Mouse (Mus musculus) layer of hippocampus, adult 2 months (tissue): ENCODE data around the gene Cass4. TPM values are rescaled to one million over a fixed set of nuclear protein-coding genes. Genes with fewer than 3 reads are reported as not detected.

Experiments
- DNase-seq, 2 experiments: peaks; one replicate each; pipeline ENCODE4 v3.0.0; 2022; ENCODE audit warnings: low spot score in 2 of 2
- H3K27ac ChIP-seq: fragments of 200-600 bp; 2 replicates; pipeline ENCODE4 v1.8.1; 2022
- H3K4me3 ChIP-seq: fragments of 200-600 bp; 2 replicates; pipeline ENCODE4 v1.8.1; 2022; ENCODE audit warnings: mild to moderate bottlenecking
- CTCF ChIP-seq: fragments of 200-600 bp; conservative IDR thresholded peaks from 2 replicates; pipeline ENCODE4 v1.8.1; 2022; ENCODE audit warnings: antibody characterized with exemption, mild to moderate bottlenecking, moderate library complexity
- long read RNA-seq, 2 experiments: library from polyadenylated mRNA; stranded (forward); transcript quantifications; one replicate each; pipeline ENCODE4 v2.0.0; 2021; ENCODE audit warnings: borderline mapping rate in 2 of 2
- total RNA-seq, 2 experiments: library from RNA; stranded (reverse); gene quantifications; 2 replicates each; pipeline ENCODE4 v1.2.3; 2021

The Cass4 gene
- total RNA-seq = under 1 TPM; 0.47 to 0.61 TPM
- long read RNA-seq, experiment 1, partial matches to known transcripts = 0 of 1 reads
- long read RNA-seq, experiment 1, other reads (novel, unspliced or antisense) = 1 of 1 reads
- long read RNA-seq, experiment 2 = 0 reads

- no peak for TF ChIP-seq CTCF
- no peak for DNase-seq
- Histone ChIP-seq H3K27ac (peak within 1 kb of the TSS; percentile 68), H3K4me3 (no peak within 1 kb of the TSS)
Observed at GRCm38 (mm10) chr2:172393391-172394051, at the start of gene Cass4. TSS of gene Cass4 (plus strand) at chr2:172393794.

- no peak for DNase-seq
- Histone ChIP-seq H3K4me3 (peak overlapping the region; percentile 84), H3K27ac (peak overlapping the region; percentile 24; the same call in 1 of the 2 replicates)
- no peak for TF ChIP-seq CTCF
Observed at GRCm38 (mm10) chr2:172344669-172345068, 48.9 kb upstream of the Cass4 start.

GRCm38 (mm10) chr2:172345258-172345738 is 48.3 kb upstream of the Cass4 start, which contains the start of gene Fam210b:
TSS of gene Fam210b (plus strand) at chr2:172345565.
- no peak for TF ChIP-seq CTCF
- peak within 1 kb of the TSS; percentile 85 for H3K27ac ChIP-seq
- DNase-seq = peak; percentile 94 to 97
- peak within 1 kb of the TSS; percentile 84 for H3K4me3 ChIP-seq

GRCm38 (mm10) chr2:172346034-172346929 is 47.3 kb upstream of the Cass4 start:
- TF ChIP-seq CTCF = no peak; the same call in 1 of the 2 replicates
- DNase-seq = no peak
- Histone ChIP-seq H3K4me3 (peak overlapping the region; percentile 84), H3K27ac (peak overlapping the region; percentile 85)

GRCm38 (mm10) chr2:172346933-172347611 is 46.5 kb upstream of the Cass4 start:
- DNase-seq = no peak
- no peak overlapping the region for H3K27ac ChIP-seq
- TF ChIP-seq CTCF = no peak
- peak overlapping the region; percentile 84 for H3K4me3 ChIP-seq

- Histone ChIP-seq H3K4me3 (no peak overlapping the region), H3K27ac (no peak overlapping the region)
- TF ChIP-seq CTCF = no peak
- DNase-seq = peak; percentile 43 to 51
Observed at GRCm38 (mm10) chr2:172348297-172348950, 45.2 kb upstream of the Cass4 start.

GRCm38 (mm10) chr2:172349776-172350175 is 43.8 kb upstream of the Cass4 start:
- Histone ChIP-seq H3K4me3 (no peak overlapping the region), H3K27ac (no peak overlapping the region)

GRCm38 (mm10) chr2:172350773-172351172 is 42.8 kb upstream of the Cass4 start:
- no peak for TF ChIP-seq CTCF
- no peak overlapping the region for H3K27ac ChIP-seq
- DNase-seq = no peak
- H3K4me3 ChIP-seq = no peak overlapping the region

More at GRCm38 (mm10) chr2:172349776-172350175, 43.8 kb upstream of the Cass4 start:
- no peak for DNase-seq
- TF ChIP-seq CTCF = no peak

- 0 out of 2 replicates have a peak overlapping the region, but pooled peaks have one; percentile 25 for H3K27ac ChIP-seq
Observed at GRCm38 (mm10) chr2:172353218-172353617, 40.4 kb upstream of the Cass4 start.

GRCm38 (mm10) chr2:172354761-172355160 is 38.8 kb upstream of the Cass4 start:
- no peak for TF ChIP-seq CTCF
- Histone ChIP-seq H3K27ac (no peak overlapping the region), H3K4me3 (no peak overlapping the region)
- no peak for DNase-seq

More at GRCm38 (mm10) chr2:172353218-172353617, 40.4 kb upstream of the Cass4 start:
- no peak overlapping the region for H3K4me3 ChIP-seq
- TF ChIP-seq CTCF = no peak
- no peak for DNase-seq

GRCm38 (mm10) chr2:172355833-172356232 is 37.8 kb upstream of the Cass4 start:
- Histone ChIP-seq H3K27ac (no peak overlapping the region), H3K4me3 (no peak overlapping the region)
- no peak for DNase-seq
- no peak for TF ChIP-seq CTCF

GRCm38 (mm10) chr2:172363176-172363575 is 30.4 kb upstream of the Cass4 start:
- Histone ChIP-seq H3K27ac (no peak overlapping the region), H3K4me3 (no peak overlapping the region)
- no peak for TF ChIP-seq CTCF
- no peak for DNase-seq
